Mouse (Mus musculus): ENCODE results near the gene Cdk17. TPM values are rescaled to one million over a fixed set of nuclear protein-coding genes. Genes with fewer than 3 reads are reported as not detected.

Cdk17 gene
- 7.2 and 10.5 TPM in 2 replicates for polyA plus RNA-seq (2012; rRNA removed)
- 12.9 and 15.1 TPM in 2 replicates for polyA plus RNA-seq (2014; fragmentation: Nextera tagmentation; extraction: Ambion mirVana)

- ATAC-seq (ENCODE audit: insufficient read depth) (peak; percentile 74), DNase-seq (ENCODE audit: low read depth in 3 of 3, low spot score in 3 of 3) (peak in 1 of 3 experiments; percentile 31)
- TF ChIP-seq CTCF (IDR thresholded peaks at IDR 0.05; ENCODE audit: low read depth) = no peak
- no peak for TF ChIP-seq EP300 (IDR thresholded peaks at IDR 0.05; ENCODE audit: low read depth)
- H3K27me3 ChIP-seq (ENCODE audit: control insufficient read depth, insufficient read depth, low read length) = no peaks in the 10 kb centered on the region
- under 1% methylated on average over 97 of the region's 97 CpGs for WGBS (ENCODE audit: insufficient replicate concordance)
- peak within 1 kb of the TSS; percentile 75 for H3K4me2 ChIP-seq (ENCODE audit: low read depth)
- H3K4me1 ChIP-seq (replicated peaks; ENCODE audit: control insufficient read depth in 2 of 2, insufficient read depth in 2 of 2, low read length in 1 of 2) = peaks cover 24 to 33% of the 10 kb centered on the region in 2 experiments
- H3K9ac ChIP-seq (replicated peaks) = peak within 1 kb of the TSS; percentile 100
- peak within 1 kb of the TSS; percentile 94 for H3K27ac ChIP-seq
- peak within 1 kb of the TSS; percentile 90 to 99 for H3K4me3 ChIP-seq (ENCODE audit: insufficient read depth in 1 of 2, low read depth in 2 of 2, low read length in 2 of 2)
- H3K9me3 ChIP-seq (ENCODE audit: control insufficient read depth, low read length) = no peaks in the 10 kb centered on the region
- no peaks in the 10 kb centered on the region for H3K36me3 ChIP-seq (replicated peaks; ENCODE audit: control insufficient read depth, insufficient read depth, low read depth)
These were observed at the start of gene Cdk17 for GRCm38 (mm10) chr10:93160807-93161510. Gene Cdk17 (plus strand): TSS chr10:93160875.

- ATAC-seq (ENCODE audit: insufficient read depth) = no peak
- no peak for DNase-seq (ENCODE audit: low read depth in 3 of 3, low spot score in 3 of 3)
- TF ChIP-seq CTCF (IDR thresholded peaks at IDR 0.05; ENCODE audit: low read depth) = no peak
- no peak for TF ChIP-seq EP300 (IDR thresholded peaks at IDR 0.05; ENCODE audit: low read depth)
These were observed 49.3 kb upstream of the Cdk17 start for GRCm38 (mm10) chr10:93111412-93111811.

GRCm38 (mm10) chr10:93112021-93112420, 48.7 kb upstream of the Cdk17 start:
- Histone ChIP-seq H3K27me3 (ENCODE audit: control insufficient read depth, insufficient read depth, low read length) (no peaks in the 10 kb centered on the region), H3K4me2 (ENCODE audit: low read depth) (no peak overlapping the region), H3K9me3 (ENCODE audit: control insufficient read depth, low read length) (no peaks in the 10 kb centered on the region), H3K36me3 (replicated peaks; ENCODE audit: control insufficient read depth, insufficient read depth, low read depth) (no peaks in the 10 kb centered on the region), H3K4me1 (replicated peaks; ENCODE audit: control insufficient read depth in 2 of 2, insufficient read depth in 2 of 2, low read length in 1 of 2) (peaks cover 4 to 9% of the 10 kb centered on the region in 2 experiments; a peak in 3 of 4 replicates), H3K27ac (no peak overlapping the region), H3K4me3 (ENCODE audit: insufficient read depth in 1 of 2, low read depth in 2 of 2, low read length in 2 of 2) (no peak overlapping the region), H3K9ac (replicated peaks) (no peak overlapping the region)
- TF ChIP-seq CTCF (IDR thresholded peaks at IDR 0.05; ENCODE audit: low read depth) = no peak
- no peak for TF ChIP-seq EP300 (IDR thresholded peaks at IDR 0.05; ENCODE audit: low read depth)
- ATAC-seq (ENCODE audit: insufficient read depth) (no peak), DNase-seq (ENCODE audit: low read depth in 3 of 3, low spot score in 3 of 3) (no peak)
- WGBS (ENCODE audit: insufficient replicate concordance) = 77% methylated on average over 6 of the region's 6 CpGs

More at GRCm38 (mm10) chr10:93111412-93111811, 49.3 kb upstream of the Cdk17 start:
- Histone ChIP-seq H3K27me3 (ENCODE audit: control insufficient read depth, insufficient read depth, low read length) (no peaks in the 10 kb centered on the region), H3K4me1 (replicated peaks; ENCODE audit: control insufficient read depth in 2 of 2, insufficient read depth in 2 of 2, low read length in 1 of 2) (peaks cover 4 to 9% of the 10 kb centered on the region in 2 experiments; a peak in 3 of 4 replicates), H3K4me2 (ENCODE audit: low read depth) (no peak overlapping the region), H3K27ac (no peak overlapping the region), H3K9ac (replicated peaks) (no peak overlapping the region), H3K4me3 (ENCODE audit: insufficient read depth in 1 of 2, low read depth in 2 of 2, low read length in 2 of 2) (no peak overlapping the region), H3K36me3 (replicated peaks; ENCODE audit: control insufficient read depth, insufficient read depth, low read depth) (no peaks in the 10 kb centered on the region), H3K9me3 (ENCODE audit: control insufficient read depth, low read length) (no peaks in the 10 kb centered on the region)
- WGBS (ENCODE audit: insufficient replicate concordance) = 51% methylated on average over 8 of the region's 8 CpGs

- H3K9me3 ChIP-seq (ENCODE audit: control insufficient read depth, low read length) = no peaks in the 10 kb centered on the region
- DNase-seq (ENCODE audit: low read depth in 3 of 3, low spot score in 3 of 3) (no peak), ATAC-seq (ENCODE audit: insufficient read depth) (no peak)
- H3K36me3 ChIP-seq (replicated peaks; ENCODE audit: control insufficient read depth, insufficient read depth, low read depth) = no peaks in the 10 kb centered on the region
- H3K27me3 ChIP-seq (ENCODE audit: control insufficient read depth, insufficient read depth, low read length) = no peaks in the 10 kb centered on the region
- WGBS (ENCODE audit: insufficient replicate concordance) = 77% methylated on average over 8 of the region's 8 CpGs
- no peak overlapping the region for H3K4me3 ChIP-seq (ENCODE audit: insufficient read depth in 1 of 2, low read depth in 2 of 2, low read length in 2 of 2)
- no peak overlapping the region for H3K4me2 ChIP-seq (ENCODE audit: low read depth)
- no peak overlapping the region for H3K27ac ChIP-seq
- H3K9ac ChIP-seq (replicated peaks) = no peak overlapping the region
- TF ChIP-seq CTCF (IDR thresholded peaks at IDR 0.05; ENCODE audit: low read depth) = no peak
- no peak for TF ChIP-seq EP300 (IDR thresholded peaks at IDR 0.05; ENCODE audit: low read depth)
- H3K4me1 ChIP-seq (replicated peaks; ENCODE audit: control insufficient read depth in 2 of 2, insufficient read depth in 2 of 2, low read length in 1 of 2) = peaks cover 4 to 9% of the 10 kb centered on the region in 2 experiments; a peak in 3 of 4 replicates
These were observed 46.7 kb upstream of the Cdk17 start for GRCm38 (mm10) chr10:93113968-93114367.

GRCm38 (mm10) chr10:93114782-93115181, 45.9 kb upstream of the Cdk17 start:
- Histone ChIP-seq H3K36me3 (replicated peaks; ENCODE audit: control insufficient read depth, insufficient read depth, low read depth) (no peaks in the 10 kb centered on the region), H3K27me3 (ENCODE audit: control insufficient read depth, insufficient read depth, low read length) (no peaks in the 10 kb centered on the region), H3K4me2 (ENCODE audit: low read depth) (no peak overlapping the region), H3K9ac (replicated peaks) (no peak overlapping the region), H3K9me3 (ENCODE audit: control insufficient read depth, low read length) (no peaks in the 10 kb centered on the region), H3K4me1 (replicated peaks; ENCODE audit: control insufficient read depth in 2 of 2, insufficient read depth in 2 of 2, low read length in 1 of 2) (peaks cover 4 to 9% of the 10 kb centered on the region in 2 experiments; a peak in 3 of 4 replicates), H3K4me3 (ENCODE audit: insufficient read depth in 1 of 2, low read depth in 2 of 2, low read length in 2 of 2) (no peak overlapping the region), H3K27ac (no peak overlapping the region)
- peak; percentile 65; the same call in 1 of the 2 replicates for ATAC-seq (ENCODE audit: insufficient read depth)
- WGBS (ENCODE audit: insufficient replicate concordance) = 69% methylated on average over 1 of the region's 1 CpGs
- DNase-seq (ENCODE audit: low read depth in 3 of 3, low spot score in 3 of 3) = peak in 1 of 3 experiments; percentile 33
- TF ChIP-seq CTCF (IDR thresholded peaks at IDR 0.05; ENCODE audit: low read depth) (no peak), EP300 (IDR thresholded peaks at IDR 0.05; ENCODE audit: low read depth) (no peak)
